Mouse (Mus musculus) lung, embryonic 14.5 days (tissue): ENCODE results near the gene Sh3yl1. TPM values are rescaled to one million over a fixed set of nuclear protein-coding genes. Genes with fewer than 3 reads are reported as not detected.

Experiments
- ATAC-seq: fragments of 200-750 bp; cut with Nextera tagmentation; 2 replicates; pipeline ENCODE4 v1.8.0; 2017; ENCODE audit warnings: mild to moderate bottlenecking, moderate TSS enrichment, moderate library complexity; ENCODE audit not compliant: insufficient read depth
- DNase-seq: peaks from one replicate; pipeline ENCODE4 v3.0.0-alpha.2; 2015
- H3K27ac ChIP-seq: fragments of 300-500 bp; sonication (generic); 2 replicates; pipeline ENCODE4 v1.5.1; 2014; ENCODE audit warnings: low read depth, mild to moderate bottlenecking, moderate library complexity
- H3K27me3 ChIP-seq: fragments of 300-500 bp; sonication (generic); 2 replicates; pipeline ENCODE4 v1.6.1; 2014; ENCODE audit warnings: low read length, control low read depth; ENCODE audit not compliant: insufficient read depth
- H3K36me3 ChIP-seq: fragments of 300-500 bp; sonication (generic); 2 replicates; pipeline ENCODE4 v1.6.1; 2014; ENCODE audit warnings: control low read depth; ENCODE audit not compliant: insufficient read depth
- H3K4me1 ChIP-seq: fragments of 300-500 bp; sonication (generic); 2 replicates; pipeline ENCODE4 v1.6.1; 2014; ENCODE audit warnings: antibody characterized with exemption, control low read depth; ENCODE audit not compliant: insufficient read depth
- H3K4me2 ChIP-seq: fragments of 300-500 bp; sonication (generic); 2 replicates; pipeline ENCODE4 v1.6.1; 2014; ENCODE audit warnings: mild to moderate bottlenecking
- H3K4me3 ChIP-seq: fragments of 300-500 bp; sonication (generic); 2 replicates; pipeline ENCODE4 v1.5.1; 2014; ENCODE audit warnings: low read depth, low read length
- H3K9ac ChIP-seq: fragments of 300-500 bp; sonication (generic); 2 replicates; pipeline ENCODE4 v1.6.1; 2014
- H3K9me3 ChIP-seq: fragments of 300-500 bp; sonication (generic); 2 replicates; pipeline ENCODE4 v1.6.1; 2016; ENCODE audit warnings: low read depth, low read length, control low read depth
- CTCF ChIP-seq: IDR thresholded peaks from 2 replicates; pipeline ENCODE4 v1.5.1; 2016; ENCODE audit warnings: antibody characterized with exemption, low read depth
- WGBS: fragments of 180-500 bp; shearing (Covaris S2); extraction: QIAGEN DNeasy Blood & Tissue Kit; methylation state at CpG from one replicate; pipeline ENCODE4 v1.1.7; 2014; 5-methylcytosine and 5-hydroxymethylcytosine counted together
- polyA plus RNA-seq: library from polyadenylated mRNA; unstranded; fragments of >200 nt; fragmentation: Nextera tagmentation; extraction: Ambion mirVana; gene quantifications from 2 replicates; pipeline ENCODE4 v1.2.1, GENCODE M21; 2014

Sh3yl1 gene
- polyA plus RNA-seq, 1 experiment from 2014 or later: 11.1 TPM

DNA sequence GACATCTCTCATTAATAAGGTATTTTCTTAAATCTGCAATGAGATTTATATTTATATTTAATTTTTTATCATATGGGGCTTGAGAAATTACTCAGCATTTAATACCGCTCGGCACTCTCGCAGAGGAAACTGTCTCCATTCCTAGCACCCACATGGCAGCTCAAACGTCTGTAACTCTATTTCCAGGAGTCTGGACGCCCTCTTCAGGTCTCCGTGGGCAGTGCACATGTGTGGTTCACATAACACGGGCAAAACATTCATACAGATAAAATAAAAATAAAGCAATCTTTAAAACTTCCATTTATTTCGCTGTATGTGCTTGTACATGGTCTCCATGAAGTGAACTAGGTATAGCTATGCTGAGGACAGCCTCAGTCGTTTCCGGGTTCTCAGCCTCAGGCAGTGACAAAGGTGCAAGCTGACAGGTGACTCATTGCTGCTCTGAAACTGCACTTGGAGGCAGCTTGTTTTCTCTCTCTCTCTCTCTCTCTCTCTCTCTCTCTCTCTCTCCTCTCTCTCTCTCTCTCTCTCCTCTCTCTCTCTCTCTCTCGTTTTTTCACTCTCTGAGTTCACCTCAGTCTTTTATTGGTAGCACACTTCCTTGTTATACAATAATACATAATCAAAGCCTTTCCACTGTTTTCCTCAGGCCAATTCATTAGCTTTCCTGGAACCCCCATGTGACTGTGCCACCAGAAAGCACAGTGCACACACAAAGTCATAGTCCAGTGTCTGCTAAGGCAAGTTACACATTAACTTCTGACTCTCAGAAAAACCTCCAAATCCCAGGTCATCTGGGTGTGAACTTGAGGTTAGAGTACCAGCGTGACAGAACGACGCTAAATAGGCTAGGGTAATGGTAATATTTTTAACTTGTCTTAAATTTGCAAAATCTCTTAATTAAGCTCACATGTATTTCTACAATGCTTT is 31.9 kb downstream of the Sh3yl1 start:
- Histone ChIP-seq H3K9me3 (no peaks in the 10 kb centered on the region), H3K4me2 (no peak overlapping the region), H3K9ac (no peak overlapping the region), H3K36me3 (peaks cover 10% of the 10 kb centered on the region; the same call in 1 of the 2 replicates), H3K27me3 (no peaks in the 10 kb centered on the region), H3K27ac (no peak overlapping the region), H3K4me1 (no peaks in the 10 kb centered on the region), H3K4me3 (no peak overlapping the region)
- WGBS: 78% methylated on average over 14 of the region's 14 CpGs
- no peak for TF ChIP-seq CTCF
- DNase-seq: no peak
- ATAC-seq: no peak

DNA sequence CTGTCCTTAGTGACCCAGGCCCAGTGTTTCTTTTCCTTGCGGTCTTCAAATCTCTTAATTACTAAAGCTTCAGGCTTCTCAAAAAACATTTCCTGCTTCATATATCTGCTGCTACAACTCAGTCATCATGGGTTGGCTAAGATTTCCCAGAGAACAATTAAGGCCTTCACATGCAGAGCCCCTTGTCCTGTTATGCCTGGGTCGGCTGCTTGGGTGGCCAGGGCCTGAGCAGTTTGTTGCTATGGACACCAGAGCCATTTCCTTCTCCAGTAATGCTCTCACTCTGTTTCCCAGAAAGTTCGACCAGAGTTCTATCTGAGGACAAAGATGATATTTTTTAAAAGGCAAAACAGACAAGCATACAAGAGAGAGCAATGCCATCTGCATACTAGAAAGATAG is 32.7 kb downstream of the Sh3yl1 start:
- ATAC-seq: no peak
- 48% methylated on average over 3 of the region's 3 CpGs for WGBS
- no peak for TF ChIP-seq CTCF
- H3K27ac ChIP-seq: no peak overlapping the region
- H3K4me2 ChIP-seq: no peak overlapping the region
- H3K9me3 ChIP-seq: no peaks in the 10 kb centered on the region
- no peaks in the 10 kb centered on the region for H3K4me1 ChIP-seq
- peaks cover 10% of the 10 kb centered on the region; the same call in 1 of the 2 replicates for H3K36me3 ChIP-seq
- no peak overlapping the region for H3K9ac ChIP-seq
- H3K4me3 ChIP-seq: no peak overlapping the region
- peak; percentile 2 for DNase-seq
- H3K27me3 ChIP-seq: no peaks in the 10 kb centered on the region

DNA sequence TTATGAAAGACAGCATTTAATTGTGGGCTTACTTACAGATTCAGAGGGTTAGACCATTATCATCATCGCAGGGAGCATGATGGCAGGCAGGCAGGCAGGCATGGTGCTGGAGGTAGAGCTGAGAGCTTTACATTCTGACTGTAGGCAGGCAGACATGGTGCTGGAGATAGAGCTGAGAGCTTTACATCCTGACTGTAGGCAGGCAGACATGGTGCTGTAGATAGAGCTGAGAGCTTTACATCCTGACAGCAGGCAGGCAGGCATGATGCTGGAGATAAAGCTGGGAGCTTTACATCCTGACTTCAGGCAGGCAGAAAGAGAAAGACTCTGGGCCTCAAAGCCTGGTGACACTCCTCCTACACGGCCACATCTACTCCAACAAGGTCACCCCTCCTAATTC is 59.2 kb downstream of the Sh3yl1 start:
- ATAC-seq: no peak
- H3K9ac ChIP-seq: no peak overlapping the region
- no peak overlapping the region for H3K4me2 ChIP-seq
- no peak overlapping the region for H3K4me3 ChIP-seq
- no peaks in the 10 kb centered on the region for H3K9me3 ChIP-seq
- no peak for DNase-seq
- no peaks in the 10 kb centered on the region for H3K4me1 ChIP-seq
- 71% methylated on average over 2 of the region's 2 CpGs for WGBS
- H3K27me3 ChIP-seq: no peaks in the 10 kb centered on the region
- no peak overlapping the region for H3K27ac ChIP-seq
- H3K36me3 ChIP-seq: no peaks in the 10 kb centered on the region
- no peak for TF ChIP-seq CTCF

DNA sequence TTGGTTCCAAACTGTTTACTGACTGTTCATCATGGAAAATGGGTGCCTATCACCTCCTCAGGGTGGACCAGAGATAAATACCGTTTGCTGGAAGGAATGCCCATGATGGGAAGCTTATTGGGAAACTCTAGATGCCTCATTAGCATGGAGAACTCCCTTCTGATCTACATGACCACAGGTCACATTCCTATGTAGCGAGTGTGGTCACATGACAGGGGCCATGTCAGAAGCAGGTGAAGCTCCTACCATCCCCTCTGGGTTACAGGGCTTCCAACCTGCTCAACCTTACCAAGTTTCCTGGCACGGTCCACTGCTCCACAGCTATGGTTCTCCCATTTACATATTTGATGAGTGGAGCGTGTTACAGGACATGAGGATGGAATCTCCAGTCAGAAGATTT is 92.3 kb downstream of the Sh3yl1 start:
- no peak for DNase-seq
- WGBS: 80% methylated on average over 4 of the region's 4 CpGs
- TF ChIP-seq CTCF: no peak
- no peak for ATAC-seq
- Histone ChIP-seq H3K4me3 (no peak overlapping the region), H3K4me1 (no peaks in the 10 kb centered on the region), H3K9ac (no peak overlapping the region), H3K27me3 (no peaks in the 10 kb centered on the region), H3K36me3 (no peaks in the 10 kb centered on the region), H3K9me3 (no peaks in the 10 kb centered on the region), H3K27ac (no peak overlapping the region), H3K4me2 (no peak overlapping the region)

DNA sequence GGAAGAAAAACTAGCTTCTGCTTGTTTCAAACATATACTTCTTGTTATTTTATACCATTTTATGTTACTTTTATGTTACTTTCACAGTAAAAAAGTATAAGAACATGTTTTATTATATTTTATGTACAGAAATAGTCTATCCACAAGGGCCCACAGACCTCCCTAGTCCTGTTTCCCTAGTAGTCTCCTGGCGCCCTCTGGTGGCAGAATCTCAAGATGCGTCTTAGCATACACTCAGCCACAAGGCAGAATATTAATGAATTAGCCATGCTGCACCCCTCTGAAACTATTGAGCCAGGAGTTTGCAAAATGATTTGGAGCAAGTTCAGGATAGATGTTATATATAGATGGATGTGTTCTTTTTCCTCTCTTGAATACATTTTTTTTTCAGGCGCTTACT is 93.5 kb downstream of the Sh3yl1 start:
- no peaks in the 10 kb centered on the region for H3K9me3 ChIP-seq
- no peaks in the 10 kb centered on the region for H3K36me3 ChIP-seq
- H3K27me3 ChIP-seq: no peaks in the 10 kb centered on the region
- H3K9ac ChIP-seq: no peak overlapping the region
- no peak overlapping the region for H3K27ac ChIP-seq
- TF ChIP-seq CTCF: peak; percentile 88
- DNase-seq: peak; percentile 94
- H3K4me1 ChIP-seq: no peaks in the 10 kb centered on the region
- 19% methylated on average over 3 of the region's 3 CpGs for WGBS
- no peak overlapping the region for H3K4me3 ChIP-seq
- H3K4me2 ChIP-seq: no peak overlapping the region
- ATAC-seq: peak; percentile 85; the same call in 1 of the 2 replicates

DNA sequence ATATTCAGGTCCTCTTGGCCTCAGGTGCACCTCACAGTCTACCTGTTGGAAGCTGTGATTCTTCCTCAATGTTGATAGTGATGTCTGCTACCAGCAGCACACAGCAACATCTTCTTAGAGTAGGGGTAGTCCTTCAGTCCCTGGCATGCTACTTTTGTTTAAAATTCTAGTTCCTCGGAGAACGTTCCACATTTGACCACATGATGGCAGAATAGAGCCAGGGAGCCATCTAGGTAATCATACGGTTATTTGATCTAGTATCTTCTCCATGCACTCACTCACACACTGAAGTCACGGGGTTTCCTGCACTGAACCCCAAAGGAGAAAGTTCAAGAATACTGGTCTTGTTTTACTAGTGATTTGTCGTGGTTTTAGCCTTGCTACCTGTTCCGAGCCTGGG is 96.7 kb downstream of the Sh3yl1 start:
- 20% methylated on average over 6 of the region's 6 CpGs for WGBS
- no peak overlapping the region for H3K27ac ChIP-seq
- no peak overlapping the region for H3K4me3 ChIP-seq
- H3K4me2 ChIP-seq: no peak overlapping the region
- DNase-seq: peak; percentile 85
- H3K9ac ChIP-seq: no peak overlapping the region
- H3K27me3 ChIP-seq: no peaks in the 10 kb centered on the region
- no peak for ATAC-seq
- peak; percentile 77 for TF ChIP-seq CTCF
- H3K4me1 ChIP-seq: no peaks in the 10 kb centered on the region
- H3K36me3 ChIP-seq: no peaks in the 10 kb centered on the region
- no peaks in the 10 kb centered on the region for H3K9me3 ChIP-seq

Other genes starting within 250 kb of the Sh3yl1 start
- gene Alkal2, start 27.3 kb upstream of the Sh3yl1 start, polyA plus RNA-seq: 0.58 and 0.69 TPM in 2 replicates
- 201 and 215 TPM in 2 replicates for gene Acp1, start 79 bp upstream of the Sh3yl1 start, polyA plus RNA-seq
- 1.9 and 2.1 TPM in 2 replicates for gene Fam110c, start 162.2 kb downstream of the Sh3yl1 start, polyA plus RNA-seq